Mouse (Mus musculus) liver, embryonic 14.5 days (tissue): Measurements from ENCODE around the gene Iqcn. TPM values are rescaled to one million over a fixed set of nuclear protein-coding genes. Genes with fewer than 3 reads are reported as not detected.

Experiments used
- ATAC-seq: fragments of 200-750 bp; cut with Nextera tagmentation; 2 replicates; pipeline ENCODE4 v1.8.0; 2017; ENCODE audit warnings: moderate number of reproducible peaks, mild to moderate bottlenecking, moderate library complexity; ENCODE audit not compliant: insufficient read depth
- DNase-seq, 3 experiments: peaks; one replicate each; pipeline ENCODE4 v3.0.0-alpha.2; 2012 to 2013; ENCODE audit warnings: low read depth in 3 of 3, low spot score in 3 of 3
- H3K27ac ChIP-seq: fragments of 300-500 bp; sonication (generic); 2 replicates; pipeline ENCODE4 v1.5.1; 2014; ENCODE audit warnings: moderate library complexity, mild to moderate bottlenecking, control low read depth, inconsistent platforms
- H3K27me3 ChIP-seq: fragments of 300-500 bp; sonication (generic); 2 replicates; pipeline ENCODE4 v1.6.1; 2014; ENCODE audit warnings: mild to moderate bottlenecking, low read length, moderate library complexity; ENCODE audit not compliant: control insufficient read depth, insufficient read depth
- H3K36me3 ChIP-seq: fragments of 300-500 bp; sonication (generic); replicated peaks from 2 replicates; pipeline ENCODE4 v1.6.1; 2014; ENCODE audit warnings: low read depth; ENCODE audit not compliant: control insufficient read depth, insufficient read depth
- H3K4me1 ChIP-seq, 2 experiments: fragments of 200-500 bp in 1 of 2; fragments of 300-500 bp in 1 of 2; sonication (generic) in 1 of 2; replicated peaks; 2 replicates each; pipeline ENCODE4 v1.6.1; 2012 to 2014; ENCODE audit warnings: antibody characterized with exemption in 1 of 2, inconsistent platforms in 1 of 2, low read length in 1 of 2; ENCODE audit not compliant: control insufficient read depth in 2 of 2, insufficient read depth in 2 of 2
- H3K4me2 ChIP-seq: fragments of 300-500 bp; sonication (generic); 2 replicates; pipeline ENCODE4 v1.6.1; 2014; ENCODE audit warnings: low read depth, mild to moderate bottlenecking, control low read depth, moderate library complexity
- H3K4me3 ChIP-seq, 2 experiments: fragments of 200-500 bp in 1 of 2; fragments of 300-500 bp in 1 of 2; sonication (generic) in 1 of 2; 2 replicates each; pipeline ENCODE4 v1.5.1; 2012 to 2014; ENCODE audit warnings: low read depth in 2 of 2, low read length in 2 of 2, mild to moderate bottlenecking in 2 of 2, control low read depth in 1 of 2, inconsistent platforms in 1 of 2, moderate library complexity in 1 of 2; ENCODE audit not compliant: insufficient read depth in 1 of 2
- H3K9ac ChIP-seq: fragments of 300-500 bp; sonication (generic); replicated peaks from 2 replicates; pipeline ENCODE4 v1.6.1; 2014; ENCODE audit warnings: mild to moderate bottlenecking, control low read depth, moderate library complexity
- H3K9me3 ChIP-seq: fragments of 300-500 bp; sonication (generic); 2 replicates; pipeline ENCODE4 v1.6.1; 2016; ENCODE audit warnings: low read length, mixed read lengths; ENCODE audit not compliant: control insufficient read depth
- CTCF ChIP-seq: IDR thresholded peaks from 2 replicates; pipeline ENCODE4 v1.5.1; 2016; ENCODE audit warnings: antibody characterized with exemption, low read depth, control low read depth
- EP300 ChIP-seq: IDR thresholded peaks from 2 replicates; pipeline ENCODE4 v1.6.1; 2016; ENCODE audit warnings: antibody characterized with exemption, low read depth
- WGBS: fragments of 180-500 bp; shearing (Covaris S2); extraction: QIAGEN DNeasy Blood & Tissue Kit; methylation state at CpG from one replicate; pipeline ENCODE4 v1.1.7; 2014; ENCODE audit not compliant: insufficient replicate concordance; 5-methylcytosine and 5-hydroxymethylcytosine counted together
- polyA plus RNA-seq, 2 experiments: library from polyadenylated mRNA; depleted of rRNA in 1 of 2; stranded (reverse) in 1 of 2; unstranded in 1 of 2; fragments of >200 nt; fragmentation: Nextera tagmentation in 1 of 2; extraction: Ambion mirVana in 1 of 2; gene quantifications; 2 replicates each; pipeline versions ENCODE4 v1.2.1 to v1.2.3; 2012 to 2014

Iqcn gene
- polyA plus RNA-seq, 2 experiments, result not detected

DNA sequence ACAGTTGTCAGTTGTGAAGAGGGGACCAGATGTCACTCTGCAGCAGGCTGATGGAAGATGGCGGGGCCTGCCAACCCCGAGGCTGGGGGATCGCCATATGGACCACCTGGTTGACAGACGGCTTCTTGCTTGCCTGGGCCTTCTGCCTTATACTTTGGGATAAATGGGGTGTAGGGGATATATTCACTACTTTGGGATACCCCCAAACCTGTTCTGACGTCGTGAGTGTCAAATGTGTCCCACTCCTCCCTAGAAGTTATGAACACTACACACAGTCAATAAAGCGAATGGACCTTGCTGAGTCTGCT lies 55.0 kb downstream of the Iqcn start:
- Histone ChIP-seq H3K9ac (no peak overlapping the region), H3K27me3 (no peaks in the 10 kb centered on the region), H3K4me2 (no peak overlapping the region), H3K36me3 (no peaks in the 10 kb centered on the region; the same call in 1 of the 2 replicates), H3K4me1 (peaks cover 29 to 43% of the 10 kb centered on the region in 2 experiments), H3K27ac (no peak overlapping the region), H3K9me3 (no peaks in the 10 kb centered on the region), H3K4me3 (no peak overlapping the region)
- DNase-seq (no peak), ATAC-seq (no peak)
- TF ChIP-seq CTCF, result no peak
- no peak for TF ChIP-seq EP300
- WGBS, result 78% methylated on average over 7 of the region's 7 CpGs

DNA sequence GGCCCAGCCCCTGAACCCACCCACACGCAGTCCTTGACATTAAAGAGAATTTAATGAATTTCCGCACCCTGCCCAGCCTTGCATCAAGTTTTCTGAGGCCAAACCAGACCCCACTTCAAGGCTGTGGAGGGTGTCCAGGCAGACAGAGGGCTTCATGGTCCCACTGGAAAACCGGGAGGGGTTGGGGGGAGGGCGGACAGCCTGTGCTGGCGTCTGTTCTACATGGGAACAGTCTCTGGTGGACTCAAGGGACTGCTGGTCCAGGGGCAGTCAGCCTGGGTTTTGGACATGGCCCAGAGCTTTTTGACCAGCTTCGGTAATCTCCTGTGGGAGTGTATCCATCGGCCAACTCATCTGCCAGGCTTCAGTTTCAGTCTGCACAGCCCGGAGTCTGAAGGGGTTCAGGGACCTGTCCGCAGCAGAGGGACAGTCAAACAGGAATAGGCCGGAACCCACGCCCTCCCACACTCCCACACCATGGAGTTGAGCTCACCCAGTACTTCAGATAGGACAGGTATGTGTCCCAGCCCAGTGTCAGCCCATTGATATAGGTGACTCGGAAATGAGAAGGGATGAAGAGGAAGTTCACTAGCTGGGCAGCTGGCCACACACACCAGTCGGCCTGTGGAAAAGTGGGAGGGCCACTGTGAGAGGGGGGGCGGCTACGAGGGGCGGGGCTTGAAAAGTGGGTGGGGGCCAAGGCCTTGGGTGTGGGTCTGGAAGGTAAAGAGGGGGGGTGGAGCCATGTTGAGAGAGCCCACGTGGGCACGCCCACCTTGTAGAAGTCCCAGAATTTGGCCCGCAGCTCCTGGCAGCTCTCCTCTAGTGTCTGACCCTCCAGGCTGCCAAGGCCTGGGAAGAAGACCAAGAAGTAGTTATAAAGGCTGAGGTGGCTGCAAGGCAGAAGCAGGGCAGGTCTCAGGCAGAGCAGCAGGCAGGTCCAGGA lies 55.6 kb downstream of the Iqcn start:
- Histone ChIP-seq H3K4me2 (peak overlapping the region; percentile 96), H3K9me3 (no peaks in the 10 kb centered on the region), H3K4me1 (peaks cover 35 to 44% of the 10 kb centered on the region in 2 experiments), H3K27me3 (no peaks in the 10 kb centered on the region), H3K27ac (peak overlapping the region; percentile 87; the same call in 1 of the 2 replicates), H3K9ac (no peak overlapping the region), H3K4me3 (peak overlapping the region in 1 of 2 experiments; percentile 76; a peak in 1 of 4 replicates), H3K36me3 (no peaks in the 10 kb centered on the region; the same call in 1 of the 2 replicates)
- ATAC-seq (no peak), DNase-seq (no peak)
- WGBS, result 65% methylated on average over 19 of the region's 19 CpGs
- no peak for TF ChIP-seq EP300
- TF ChIP-seq CTCF, result no peak

DNA sequence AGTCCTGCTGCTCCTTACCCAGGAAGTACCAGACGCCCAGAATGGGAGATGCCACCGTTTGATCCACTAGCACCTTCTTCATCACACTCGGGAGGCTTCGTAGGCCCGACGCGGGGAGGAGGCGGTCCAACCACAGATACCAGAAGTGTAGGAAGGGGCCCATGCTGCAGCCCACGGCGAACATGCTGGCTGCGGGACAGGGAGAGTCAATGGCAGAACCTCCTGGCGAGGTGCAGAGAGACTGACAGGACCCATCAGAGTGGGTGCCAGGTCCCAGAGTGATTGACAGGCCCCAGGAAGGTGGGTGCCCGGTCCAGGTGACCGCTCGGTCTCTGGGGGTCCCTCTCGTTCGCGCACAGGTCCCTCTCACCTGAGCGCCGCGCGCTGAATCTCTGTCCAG lies 57.1 kb downstream of the Iqcn start:
- DNase-seq (no peak), ATAC-seq (peak; percentile 4; the same call in 1 of the 2 replicates)
- Histone ChIP-seq H3K4me2 (peak overlapping the region; percentile 96), H3K4me3 (peak overlapping the region; percentile 62 to 76), H3K9ac (peak overlapping the region; percentile 75), H3K9me3 (no peaks in the 10 kb centered on the region), H3K27me3 (no peaks in the 10 kb centered on the region), H3K36me3 (no peaks in the 10 kb centered on the region; the same call in 1 of the 2 replicates), H3K27ac (peak overlapping the region; percentile 87), H3K4me1 (peaks cover 48 to 49% of the 10 kb centered on the region in 2 experiments)
- under 1% methylated on average over 22 of the region's 22 CpGs for WGBS
- TF ChIP-seq EP300 (no peak), CTCF (no peak)

DNA sequence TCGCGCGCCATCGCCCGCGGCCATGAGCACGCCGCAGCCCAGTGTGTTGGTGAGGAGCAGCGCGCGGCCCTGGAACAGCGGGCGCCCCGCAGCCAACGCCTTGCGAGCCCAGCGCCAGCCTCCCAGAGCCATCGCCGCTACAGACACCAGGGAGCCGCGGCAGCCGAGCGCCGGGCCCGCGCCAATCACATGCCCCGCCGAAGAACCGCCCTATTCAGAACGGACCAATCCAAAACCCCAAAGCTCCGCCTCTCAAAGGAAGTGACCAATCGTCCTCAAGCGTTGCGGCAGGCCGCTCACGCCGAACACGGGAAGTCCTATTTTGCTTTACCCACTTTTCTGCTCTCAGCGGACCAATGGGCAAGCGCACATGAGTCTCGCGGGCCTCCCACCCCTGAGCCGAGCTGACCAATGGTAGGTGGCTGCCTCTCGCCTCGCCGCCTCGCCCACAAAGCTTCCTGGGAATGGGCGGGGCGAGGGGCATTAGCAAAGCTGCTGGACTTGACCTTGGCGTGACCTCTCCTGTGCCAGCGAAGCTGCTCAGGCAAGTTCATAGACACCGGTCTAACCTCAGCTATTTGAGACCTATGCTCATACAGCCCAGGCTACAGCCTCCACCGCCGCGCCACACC lies 57.6 kb downstream of the Iqcn start, which contains the start of gene Mpv17l2:
Gene Mpv17l2 (minus strand): TSS at position 172 of the 632 bp plus-strand sequence.
- WGBS, result under 1% methylated on average over 55 of the region's 55 CpGs
- peak within 1 kb of the TSS; percentile 75 for H3K9ac ChIP-seq
- no peak for TF ChIP-seq EP300
- H3K4me1 ChIP-seq, result peaks cover 52 to 55% of the 10 kb centered on the region in 2 experiments
- no peaks in the 10 kb centered on the region; the same call in 1 of the 2 replicates for H3K36me3 ChIP-seq
- H3K9me3 ChIP-seq, result no peaks in the 10 kb centered on the region
- H3K4me3 ChIP-seq, result peak within 1 kb of the TSS; percentile 62 to 76
- H3K4me2 ChIP-seq, result peak within 1 kb of the TSS; percentile 96
- ATAC-seq (peak; percentile 90), DNase-seq (peak; percentile 99)
- no peaks in the 10 kb centered on the region for H3K27me3 ChIP-seq
- H3K27ac ChIP-seq, result peak within 1 kb of the TSS; percentile 87

DNA sequence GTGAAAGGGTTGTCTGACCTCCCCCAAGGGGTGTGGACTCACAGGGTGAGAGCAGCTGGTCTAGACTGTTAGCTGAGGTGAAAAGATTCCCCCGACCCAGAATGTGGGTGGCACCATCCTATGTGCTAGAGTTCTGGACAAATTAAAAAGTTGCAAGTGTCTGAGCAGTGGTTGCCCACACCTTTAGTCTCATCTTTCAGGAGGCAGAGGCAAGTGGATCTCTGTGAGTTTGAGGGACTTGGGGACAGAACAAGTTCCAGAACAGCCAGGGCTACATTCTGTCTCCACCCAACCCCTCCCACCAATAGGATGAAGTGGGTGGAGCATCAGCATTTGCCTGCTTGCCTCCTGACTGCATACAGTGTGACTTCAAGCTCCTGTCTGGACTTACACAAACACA lies 58.9 kb downstream of the Iqcn start:
- 9% methylated on average over 1 of the region's 1 CpGs for WGBS
- no peaks in the 10 kb centered on the region for H3K9me3 ChIP-seq
- peaks cover 64 to 66% of the 10 kb centered on the region in 2 experiments for H3K4me1 ChIP-seq
- no peaks in the 10 kb centered on the region; the same call in 1 of the 2 replicates for H3K36me3 ChIP-seq
- no peaks in the 10 kb centered on the region for H3K27me3 ChIP-seq
- DNase-seq, result peak; percentile 73 to 77 (median 75)
- H3K27ac ChIP-seq, result peak overlapping the region; percentile 85
- ATAC-seq, result no peak
- peak overlapping the region; percentile 38; the same call in 1 of the 2 replicates for H3K9ac ChIP-seq
- TF ChIP-seq CTCF (no peak), EP300 (no peak)
- peak overlapping the region; percentile 80 for H3K4me2 ChIP-seq
- no peak overlapping the region for H3K4me3 ChIP-seq
